Mouse (Mus musculus): ENCODE results near the gene Abca2. TPM values are rescaled to one million over a fixed set of nuclear protein-coding genes. Genes with fewer than 3 reads are reported as not detected.

Abca2 gene
- 16.9 and 17.7 TPM in 2 replicates for polyA plus RNA-seq (2014; fragmentation: Nextera tagmentation; extraction: Ambion mirVana)

DNA sequence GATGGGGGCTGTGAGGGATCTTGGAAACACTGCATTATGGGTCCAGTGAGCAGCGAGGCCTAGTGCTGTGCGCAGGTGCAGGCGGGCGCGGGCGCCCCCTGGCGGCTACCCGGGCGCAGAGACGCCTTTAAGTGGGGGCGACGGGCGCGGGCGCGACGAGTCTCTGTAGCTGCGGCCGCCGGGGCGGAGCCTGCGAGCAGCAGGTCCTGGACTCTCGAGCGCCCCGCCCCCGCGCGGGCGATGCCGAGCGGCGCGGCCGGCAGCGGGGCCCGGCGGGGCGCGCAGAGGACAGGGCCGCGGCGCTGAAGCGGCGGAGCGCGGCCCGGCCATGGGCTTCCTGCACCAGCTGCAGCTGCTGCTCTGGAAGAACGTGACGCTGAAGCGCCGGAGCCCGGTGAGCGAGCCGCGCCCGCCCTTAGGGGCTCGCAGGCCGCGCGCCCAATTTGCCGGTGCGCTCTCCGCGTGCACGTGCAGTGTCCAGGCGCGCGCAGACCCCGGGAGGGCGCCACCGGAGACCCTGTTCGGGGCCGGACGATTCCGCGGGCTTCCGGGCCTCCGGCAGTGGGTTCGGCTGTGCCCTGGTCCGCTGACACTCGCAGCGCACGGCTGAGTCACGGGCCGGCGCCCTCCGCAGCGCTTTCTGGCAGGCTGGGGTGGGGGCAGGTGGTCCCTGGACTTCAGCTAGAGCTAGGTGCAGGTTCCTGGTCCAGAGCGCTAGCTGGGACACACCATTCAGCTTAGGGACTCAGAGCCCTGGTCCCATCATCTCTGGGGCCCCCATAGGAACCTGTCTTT lies at the start of gene Abca2:
Gene Abca2 (plus strand): TSS at position 262 of the 795 bp plus-strand sequence.
- peak; percentile 88 for ATAC-seq (ENCODE audit: low FRiP score, low TSS enrichment)
- peak within 1 kb of the TSS; percentile 64 for H3K4me2 ChIP-seq (ENCODE audit: low read length)
- WGBS = under 1% methylated on average over 72 of the region's 89 CpGs

DNA sequence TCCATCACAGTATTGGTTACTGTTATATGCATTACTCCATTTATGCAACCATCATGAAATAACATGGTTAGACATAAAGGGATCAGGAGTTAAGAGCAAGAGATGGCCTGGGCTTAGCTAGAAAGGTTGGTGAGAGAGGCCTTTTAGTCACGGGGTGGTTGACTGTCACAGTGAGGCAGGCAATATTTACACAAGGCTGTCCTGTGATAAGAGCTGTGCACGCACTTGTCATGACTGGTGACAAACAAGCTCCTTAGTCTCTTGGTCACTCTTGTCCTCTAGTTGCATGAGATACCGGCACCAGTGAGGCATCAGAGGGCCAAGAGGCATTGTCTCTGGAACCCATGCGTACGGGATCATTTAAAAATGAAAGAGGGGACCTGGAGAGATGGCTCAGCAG lies 44.0 kb upstream of the Abca2 start:
- no peaks in the 10 kb centered on the region for H3K36me3 ChIP-seq (ENCODE audit: control insufficient read depth, insufficient read depth, low read length)
- WGBS = 82% methylated on average over 5 of the region's 5 CpGs
- no peak overlapping the region for H3K9ac ChIP-seq (replicated peaks; ENCODE audit: low read length)
- no peak for DNase-seq
- no peak for ATAC-seq (ENCODE audit: low FRiP score, low TSS enrichment)
- no peak overlapping the region for H3K4me3 ChIP-seq (replicated peaks; ENCODE audit: low read depth, low read length)
- no peak overlapping the region for H3K27ac ChIP-seq (replicated peaks; ENCODE audit: low read depth, low read length)
- H3K4me1 ChIP-seq (ENCODE audit: control insufficient read depth, insufficient read depth, low read length) = no peaks in the 10 kb centered on the region
- H3K4me2 ChIP-seq (ENCODE audit: low read length) = no peak overlapping the region
- H3K9me3 ChIP-seq (ENCODE audit: control insufficient read depth, low read length) = no peaks in the 10 kb centered on the region
- H3K27me3 ChIP-seq (ENCODE audit: control insufficient read depth, insufficient read depth, low read length) = no peaks in the 10 kb centered on the region

More for the DNA sequence above, at the start of gene Abca2:
- peak within 1 kb of the TSS; percentile 78 for H3K4me3 ChIP-seq (replicated peaks; ENCODE audit: low read depth, low read length)
- peak within 1 kb of the TSS; percentile 88 for H3K27ac ChIP-seq (replicated peaks; ENCODE audit: low read depth, low read length)
- peak; percentile 98 for DNase-seq
- peaks cover 27% of the 10 kb centered on the region for H3K4me1 ChIP-seq (ENCODE audit: control insufficient read depth, insufficient read depth, low read length)
- H3K9ac ChIP-seq (replicated peaks; ENCODE audit: low read length) = peak within 1 kb of the TSS; percentile 82
- H3K36me3 ChIP-seq (ENCODE audit: control insufficient read depth, insufficient read depth, low read length) = peaks cover 9% of the 10 kb centered on the region; the same call in 1 of the 2 replicates
- peaks cover 4% of the 10 kb centered on the region; the same call in 1 of the 2 replicates for H3K27me3 ChIP-seq (ENCODE audit: control insufficient read depth, insufficient read depth, low read length)
- H3K9me3 ChIP-seq (ENCODE audit: control insufficient read depth, low read length) = no peaks in the 10 kb centered on the region

DNA sequence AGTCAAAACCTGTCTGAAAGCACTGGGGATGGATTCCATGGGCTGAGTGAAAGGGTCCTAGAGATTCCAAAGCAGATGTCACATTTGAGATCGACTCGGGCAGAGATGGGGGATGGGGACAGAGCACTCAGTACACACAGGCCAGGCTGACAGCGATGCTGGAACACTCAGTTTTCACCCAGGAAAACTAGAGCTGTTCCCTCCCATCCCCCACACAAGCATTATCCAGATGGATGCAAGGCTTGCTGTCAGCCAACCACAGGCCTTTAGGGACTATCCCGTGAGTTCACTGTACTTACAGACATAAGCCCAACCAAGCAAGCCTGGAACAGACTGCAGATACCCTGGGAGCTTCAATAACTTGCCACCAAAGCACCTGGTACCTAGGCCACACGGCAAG lies 37.2 kb upstream of the Abca2 start:
- WGBS = 67% methylated on average over 5 of the region's 5 CpGs
- Histone ChIP-seq H3K27me3 (ENCODE audit: control insufficient read depth, insufficient read depth, low read length) (peaks cover 21% of the 10 kb centered on the region), H3K27ac (replicated peaks; ENCODE audit: low read depth, low read length) (no peak overlapping the region), H3K9me3 (ENCODE audit: control insufficient read depth, low read length) (no peaks in the 10 kb centered on the region), H3K36me3 (ENCODE audit: control insufficient read depth, insufficient read depth, low read length) (no peaks in the 10 kb centered on the region), H3K9ac (replicated peaks; ENCODE audit: low read length) (no peak overlapping the region), H3K4me1 (ENCODE audit: control insufficient read depth, insufficient read depth, low read length) (no peaks in the 10 kb centered on the region), H3K4me3 (replicated peaks; ENCODE audit: low read depth, low read length) (no peak overlapping the region), H3K4me2 (ENCODE audit: low read length) (no peak overlapping the region)
- no peak for DNase-seq
- no peak for ATAC-seq (ENCODE audit: low FRiP score, low TSS enrichment)

DNA sequence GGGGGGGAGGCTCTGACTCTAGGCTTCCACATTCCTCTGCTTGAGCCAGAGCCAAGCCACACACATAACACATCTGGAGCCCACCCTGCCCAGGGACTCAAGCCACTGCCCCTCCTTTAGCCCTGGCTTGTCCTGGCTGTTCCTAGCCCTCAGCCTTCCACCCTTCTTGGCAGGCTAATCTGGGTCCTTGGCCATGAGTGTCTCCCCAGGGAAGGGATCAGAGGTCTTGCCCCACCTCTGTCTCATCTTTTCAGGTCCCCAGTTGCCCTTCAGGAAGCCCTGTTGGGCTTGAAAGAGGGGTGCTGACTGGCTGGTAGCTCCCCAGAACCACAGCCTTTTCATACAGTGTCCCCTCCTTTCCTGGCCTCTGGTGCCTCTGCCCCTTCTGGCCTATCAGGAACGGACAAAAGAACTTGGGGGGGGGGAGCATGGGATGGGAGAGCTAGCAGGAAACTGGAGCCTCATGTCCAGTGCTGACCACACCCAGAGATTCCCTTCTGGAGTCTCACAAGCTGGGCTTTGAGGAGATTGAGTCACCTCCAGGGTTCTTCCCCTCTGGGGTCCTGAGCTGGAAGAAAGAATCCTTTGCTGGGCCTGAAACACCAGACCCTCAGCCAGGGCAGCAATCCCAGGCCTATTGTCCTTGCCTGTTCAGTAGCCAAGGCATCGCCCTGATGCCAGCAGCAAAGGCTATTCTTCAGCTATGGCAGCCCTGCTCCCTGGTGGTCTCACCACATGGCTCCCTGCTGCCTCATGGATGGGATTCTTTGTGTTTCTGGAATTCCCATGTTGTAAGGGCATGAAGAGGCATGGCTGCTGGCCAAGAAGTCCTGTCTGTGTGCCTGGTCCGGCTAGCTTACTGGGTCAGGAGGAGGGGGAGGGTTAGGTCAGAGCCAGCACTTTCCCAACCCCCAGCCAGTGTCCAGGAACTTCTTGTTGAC lies 34.0 kb upstream of the Abca2 start:
- DNase-seq (peak; percentile 37), ATAC-seq (ENCODE audit: low FRiP score, low TSS enrichment) (peak; percentile 8; the same call in 1 of the 2 replicates)
- H3K4me1 ChIP-seq (ENCODE audit: control insufficient read depth, insufficient read depth, low read length) = no peaks in the 10 kb centered on the region
- H3K27me3 ChIP-seq (ENCODE audit: control insufficient read depth, insufficient read depth, low read length) = peaks cover 48% of the 10 kb centered on the region
- no peaks in the 10 kb centered on the region for H3K36me3 ChIP-seq (ENCODE audit: control insufficient read depth, insufficient read depth, low read length)
- H3K9me3 ChIP-seq (ENCODE audit: control insufficient read depth, low read length) = no peaks in the 10 kb centered on the region
- WGBS = 17% methylated on average over 3 of the region's 3 CpGs
- H3K9ac ChIP-seq (replicated peaks; ENCODE audit: low read length) = no peak overlapping the region
- H3K27ac ChIP-seq (replicated peaks; ENCODE audit: low read depth, low read length) = no peak overlapping the region
- H3K4me2 ChIP-seq (ENCODE audit: low read length) = no peak overlapping the region
- H3K4me3 ChIP-seq (replicated peaks; ENCODE audit: low read depth, low read length) = no peak overlapping the region

DNA sequence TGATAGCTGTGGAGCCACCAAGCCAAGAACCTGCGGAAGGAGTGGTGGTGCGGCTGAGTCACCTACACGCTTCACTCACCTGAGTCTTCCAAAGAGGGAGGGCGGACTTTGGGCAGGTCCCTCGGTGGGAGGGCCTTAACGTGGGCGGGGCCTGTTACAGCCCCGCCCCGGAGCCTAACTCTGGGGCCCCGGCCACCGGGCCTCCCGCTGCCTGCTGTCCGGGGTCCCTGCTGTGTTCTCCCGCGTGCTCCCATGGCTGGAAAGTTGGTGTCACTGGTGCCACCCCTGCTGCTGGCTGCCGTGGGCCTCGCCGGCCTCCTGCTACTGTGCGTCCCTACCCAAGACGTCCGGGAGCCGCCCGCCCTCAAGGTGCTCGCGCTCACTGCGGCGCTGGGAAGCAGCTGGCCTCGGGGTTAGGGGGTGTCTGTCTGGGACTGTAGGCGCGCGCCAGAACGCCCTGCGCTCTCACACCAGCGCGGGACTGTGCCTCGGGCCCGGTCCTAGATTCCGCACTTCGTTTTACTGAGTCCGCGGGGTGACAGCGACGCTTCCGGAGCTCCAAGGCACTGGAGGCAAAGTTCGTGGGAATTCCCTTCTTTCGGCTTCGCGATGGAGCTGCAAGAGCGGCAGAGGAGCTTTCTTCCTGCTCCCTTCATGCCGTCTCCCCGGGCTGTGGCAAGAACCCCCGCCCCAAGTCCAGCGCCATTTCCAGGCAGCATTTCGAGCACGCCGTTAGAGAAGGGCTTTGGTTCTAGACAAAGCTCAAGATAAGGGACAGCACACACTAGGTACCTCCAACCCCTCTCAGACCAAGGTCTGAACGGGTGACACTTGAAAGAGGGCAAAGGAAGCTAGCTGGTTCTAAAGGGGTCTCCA lies 32.5 kb upstream of the Abca2 start, which contains the start of gene Entpd2:
Gene Entpd2 (plus strand): TSS at position 154 of the 876 bp plus-strand sequence.
- Histone ChIP-seq H3K4me1 (ENCODE audit: control insufficient read depth, insufficient read depth, low read length) (peaks cover 5% of the 10 kb centered on the region; the same call in 1 of the 2 replicates), H3K27ac (replicated peaks; ENCODE audit: low read depth, low read length) (no peak within 1 kb of the TSS), H3K4me2 (ENCODE audit: low read length) (peak within 1 kb of the TSS; percentile 53), H3K9me3 (ENCODE audit: control insufficient read depth, low read length) (no peaks in the 10 kb centered on the region), H3K27me3 (ENCODE audit: control insufficient read depth, insufficient read depth, low read length) (peaks cover 58% of the 10 kb centered on the region), H3K4me3 (replicated peaks; ENCODE audit: low read depth, low read length) (peak within 1 kb of the TSS; percentile 23), H3K36me3 (ENCODE audit: control insufficient read depth, insufficient read depth, low read length) (no peaks in the 10 kb centered on the region), H3K9ac (replicated peaks; ENCODE audit: low read length) (no peak within 1 kb of the TSS; the same call in 1 of the 2 replicates)
- ATAC-seq (ENCODE audit: low FRiP score, low TSS enrichment) (no peak), DNase-seq (peak; percentile 58)
- 2% methylated on average over 57 of the region's 57 CpGs for WGBS

DNA sequence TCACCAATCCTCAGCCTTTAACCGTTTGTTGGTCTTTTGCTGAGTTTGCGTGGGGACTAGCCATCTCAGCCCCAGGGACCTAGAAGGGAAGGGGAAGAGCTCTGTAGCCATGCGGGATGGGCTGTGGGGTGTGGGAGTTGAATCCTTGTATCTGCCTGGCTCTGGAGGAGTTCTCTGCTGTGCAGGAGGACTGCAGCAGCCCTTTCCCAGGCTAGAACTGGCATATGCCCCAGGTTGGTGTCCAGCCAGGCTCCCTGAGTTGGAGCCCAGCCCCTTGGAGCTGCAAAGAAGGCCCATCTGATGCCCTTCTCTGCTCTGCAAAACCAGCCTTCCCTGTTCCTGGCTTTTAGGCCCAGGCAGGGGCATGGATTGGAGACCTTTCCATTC lies 31.9 kb upstream of the Abca2 start:
- H3K9me3 ChIP-seq (ENCODE audit: control insufficient read depth, low read length) = no peaks in the 10 kb centered on the region
- no peak for DNase-seq
- peaks cover 61% of the 10 kb centered on the region for H3K27me3 ChIP-seq (ENCODE audit: control insufficient read depth, insufficient read depth, low read length)
- ATAC-seq (ENCODE audit: low FRiP score, low TSS enrichment) = no peak
- peaks cover 5% of the 10 kb centered on the region; the same call in 1 of the 2 replicates for H3K4me1 ChIP-seq (ENCODE audit: control insufficient read depth, insufficient read depth, low read length)
- no peak overlapping the region for H3K4me3 ChIP-seq (replicated peaks; ENCODE audit: low read depth, low read length)
- H3K9ac ChIP-seq (replicated peaks; ENCODE audit: low read length) = no peak overlapping the region; the same call in 1 of the 2 replicates
- 18% methylated on average over 3 of the region's 3 CpGs for WGBS
- H3K36me3 ChIP-seq (ENCODE audit: control insufficient read depth, insufficient read depth, low read length) = no peaks in the 10 kb centered on the region
- H3K27ac ChIP-seq (replicated peaks; ENCODE audit: low read depth, low read length) = no peak overlapping the region
- no peak overlapping the region; the same call in 1 of the 2 replicates for H3K4me2 ChIP-seq (ENCODE audit: low read length)

DNA sequence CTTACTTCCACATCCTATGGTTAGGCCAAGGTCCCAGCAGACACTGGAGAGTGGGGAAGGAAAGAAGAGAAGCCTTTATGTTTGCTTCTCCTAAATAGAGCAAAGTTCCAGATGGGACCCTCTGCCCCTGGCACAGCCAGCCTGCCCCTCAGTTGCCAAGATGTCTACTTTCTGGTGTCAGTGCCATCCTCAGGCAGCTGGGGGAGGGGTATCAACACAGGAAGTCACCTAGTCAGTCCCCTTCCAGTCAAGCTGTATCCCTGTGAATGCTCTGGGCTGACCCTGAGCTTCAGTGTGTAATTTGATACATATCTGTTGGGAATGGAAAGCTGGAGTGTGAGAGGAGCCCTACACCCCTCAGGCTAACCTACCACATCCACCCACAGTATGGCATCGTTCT lies 31.5 kb upstream of the Abca2 start:
- no peak overlapping the region for H3K4me3 ChIP-seq (replicated peaks; ENCODE audit: low read depth, low read length)
- H3K4me2 ChIP-seq (ENCODE audit: low read length) = no peak overlapping the region
- WGBS = 68% methylated on average over 1 of the region's 1 CpGs
- H3K36me3 ChIP-seq (ENCODE audit: control insufficient read depth, insufficient read depth, low read length) = no peaks in the 10 kb centered on the region
- no peak overlapping the region for H3K27ac ChIP-seq (replicated peaks; ENCODE audit: low read depth, low read length)
- no peaks in the 10 kb centered on the region for H3K9me3 ChIP-seq (ENCODE audit: control insufficient read depth, low read length)
- H3K4me1 ChIP-seq (ENCODE audit: control insufficient read depth, insufficient read depth, low read length) = peaks cover 5% of the 10 kb centered on the region; the same call in 1 of the 2 replicates
- H3K27me3 ChIP-seq (ENCODE audit: control insufficient read depth, insufficient read depth, low read length) = peaks cover 61% of the 10 kb centered on the region
- no peak overlapping the region for H3K9ac ChIP-seq (replicated peaks; ENCODE audit: low read length)
- ATAC-seq (ENCODE audit: low FRiP score, low TSS enrichment) (no peak), DNase-seq (no peak)

DNA sequence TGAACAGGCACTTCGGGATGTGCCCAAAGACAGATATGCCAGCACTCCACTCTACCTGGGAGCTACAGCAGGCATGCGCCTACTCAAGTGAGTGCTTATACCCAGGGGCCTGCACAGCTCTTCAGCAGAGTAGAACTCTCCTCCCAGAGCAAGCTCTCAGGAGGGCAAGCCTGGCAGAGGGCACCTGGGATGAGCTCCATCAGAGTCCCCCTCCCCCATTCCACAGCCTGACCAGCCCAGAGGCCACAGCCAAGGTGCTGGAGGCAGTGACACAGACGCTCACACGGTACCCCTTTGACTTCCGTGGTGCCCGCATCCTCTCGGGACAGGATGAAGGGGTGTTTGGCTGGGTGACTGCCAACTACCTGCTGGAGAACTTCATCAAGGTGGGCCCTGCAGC lies 30.4 kb upstream of the Abca2 start:
- 95% methylated on average over 7 of the region's 7 CpGs for WGBS
- peaks cover 5% of the 10 kb centered on the region; the same call in 1 of the 2 replicates for H3K4me1 ChIP-seq (ENCODE audit: control insufficient read depth, insufficient read depth, low read length)
- ATAC-seq (ENCODE audit: low FRiP score, low TSS enrichment) (no peak), DNase-seq (no peak)
- peaks cover 61% of the 10 kb centered on the region for H3K27me3 ChIP-seq (ENCODE audit: control insufficient read depth, insufficient read depth, low read length)
- H3K36me3 ChIP-seq (ENCODE audit: control insufficient read depth, insufficient read depth, low read length) = no peaks in the 10 kb centered on the region
- no peaks in the 10 kb centered on the region for H3K9me3 ChIP-seq (ENCODE audit: control insufficient read depth, low read length)
- no peak overlapping the region for H3K9ac ChIP-seq (replicated peaks; ENCODE audit: low read length)
- H3K4me2 ChIP-seq (ENCODE audit: low read length) = no peak overlapping the region
- no peak overlapping the region for H3K4me3 ChIP-seq (replicated peaks; ENCODE audit: low read depth, low read length)
- H3K27ac ChIP-seq (replicated peaks; ENCODE audit: low read depth, low read length) = no peak overlapping the region

Measured in midbrain, embryonic 14.5 days (tissue).